Mouse (Mus musculus) liver, postnatal 0 days (tissue): ENCODE measurements around the gene Vwf.

Source experiments
- CTCF ChIP-seq: sonication (generic); IDR thresholded peaks from 2 replicates; pipeline ENCODE4 v1.5.1; 2016; ENCODE audit warnings: antibody characterized with exemption, low read depth
- EP300 ChIP-seq: IDR thresholded peaks from 2 replicates; pipeline ENCODE4 v1.6.1; 2016; ENCODE audit warnings: antibody characterized with exemption, low read depth, mild to moderate bottlenecking

GRCm38 (mm10) chr6:125594825-125595224 lies 48.3 kb downstream of the Vwf start:
- TF ChIP-seq CTCF (no peak), EP300 (no peak)
